Mouse (Mus musculus) retina, adult 2 months (tissue): ENCODE data around the gene Cpne4.

Experiments
- DNase-seq: peaks from one replicate; pipeline ENCODE4 v3.0.0-alpha.2; 2012; ENCODE audit warnings: low read depth, low spot score

Gene Cpne4

DNA sequence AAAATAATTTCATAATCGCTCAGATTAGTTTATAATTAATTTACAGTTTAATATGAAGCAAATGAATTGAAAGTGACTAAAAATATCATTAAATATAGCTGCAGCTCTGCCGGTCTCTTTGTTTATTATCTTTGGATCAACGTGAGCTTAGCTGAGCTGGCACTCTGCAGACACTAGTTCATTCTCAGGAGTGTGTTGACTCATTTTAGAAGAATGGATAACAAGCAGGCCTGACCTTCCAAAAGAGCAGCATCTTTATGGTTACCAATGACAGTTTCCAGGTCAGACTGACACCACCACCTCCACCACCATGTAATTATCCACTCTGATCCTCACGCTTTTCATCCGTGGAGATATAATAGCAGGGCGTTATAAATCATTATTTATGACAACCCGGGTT, 498.9 kb downstream of the Cpne4 start:
- no peak for DNase-seq

DNA sequence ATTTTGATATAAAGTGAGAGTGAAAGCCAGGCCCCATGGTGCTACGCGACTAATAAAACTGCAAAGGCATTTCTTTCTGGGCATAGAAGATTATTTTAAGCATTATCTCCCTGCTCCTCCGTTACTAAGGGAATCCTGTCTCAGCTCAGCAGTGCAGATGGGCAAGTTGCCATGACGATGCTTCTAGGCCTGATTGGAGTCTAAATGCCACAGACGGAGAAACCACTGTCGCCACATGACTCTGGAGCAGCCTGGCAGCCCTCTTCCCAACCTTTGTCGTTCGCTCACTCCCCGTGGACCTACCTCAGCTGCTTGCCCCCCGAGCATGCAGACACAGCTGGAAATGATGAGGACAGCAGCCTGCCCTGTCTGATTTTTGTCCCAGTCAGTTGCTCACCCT, 501.3 kb downstream of the Cpne4 start:
- peak; percentile 15 for DNase-seq

DNA sequence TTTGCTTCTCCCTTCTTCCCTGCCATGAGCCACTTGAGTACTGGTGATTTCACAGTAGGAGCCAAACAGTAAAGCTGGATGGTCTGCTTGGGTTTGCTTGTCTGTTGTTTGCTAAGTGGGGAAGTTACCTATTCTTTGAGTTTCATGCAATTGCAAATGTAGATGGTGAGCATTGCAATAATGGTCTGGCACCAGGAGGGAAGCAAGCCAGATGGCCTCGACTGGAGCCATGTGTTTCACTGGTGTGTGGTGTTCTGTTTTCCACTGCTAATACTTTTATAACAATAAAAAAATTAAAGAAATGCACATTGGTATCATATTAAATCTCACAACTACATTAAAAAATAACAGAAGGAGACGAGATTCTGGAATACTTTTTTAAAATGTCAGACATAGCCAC, 502.6 kb downstream of the Cpne4 start:
- no peak for DNase-seq

DNA sequence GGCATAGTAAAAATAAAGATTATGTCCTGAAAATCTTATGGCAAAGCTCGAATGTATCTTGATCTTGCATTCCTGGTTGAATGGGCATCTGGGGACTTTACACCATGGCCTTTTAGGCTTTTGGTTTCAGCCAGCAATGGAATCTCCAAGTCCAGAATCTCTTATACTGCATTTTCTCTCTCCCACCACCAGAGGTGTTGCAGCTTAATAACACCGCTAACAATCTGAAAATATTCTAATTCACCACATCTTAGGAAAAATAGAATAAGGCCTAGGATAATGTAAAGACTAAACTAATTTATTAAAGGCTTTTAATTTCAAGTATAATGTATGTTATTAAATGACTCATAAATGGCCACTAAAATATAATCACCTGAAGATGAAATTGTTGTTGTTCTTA, 503.2 kb downstream of the Cpne4 start:
- DNase-seq, result no peak

DNA sequence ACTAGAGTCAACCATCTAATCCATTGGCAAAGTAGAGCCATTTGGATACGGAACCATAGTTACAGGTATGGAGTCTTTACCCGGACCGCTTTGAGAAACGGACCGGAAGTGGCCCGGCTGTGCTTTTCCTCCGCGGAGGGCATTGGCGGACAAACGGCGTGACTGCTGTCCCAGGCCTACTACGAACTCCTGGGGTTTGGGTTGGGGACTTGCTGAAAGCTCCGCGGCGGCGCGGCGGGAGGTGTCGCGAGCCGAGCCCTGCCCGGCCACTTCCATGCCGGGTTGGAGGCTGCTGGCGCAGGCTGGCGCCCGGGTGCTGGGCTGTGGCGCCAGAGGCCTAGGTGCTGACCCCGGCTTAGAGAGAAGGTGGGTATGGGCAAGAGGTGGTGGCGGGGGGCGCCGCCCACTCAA, 506.1 kb downstream of the Cpne4 start, which contains the start of gene Mrpl3:
Mrpl3 (plus strand) TSS at position 93 of the 411 bp plus-strand sequence.
- DNase-seq, result peak; percentile 81

DNA sequence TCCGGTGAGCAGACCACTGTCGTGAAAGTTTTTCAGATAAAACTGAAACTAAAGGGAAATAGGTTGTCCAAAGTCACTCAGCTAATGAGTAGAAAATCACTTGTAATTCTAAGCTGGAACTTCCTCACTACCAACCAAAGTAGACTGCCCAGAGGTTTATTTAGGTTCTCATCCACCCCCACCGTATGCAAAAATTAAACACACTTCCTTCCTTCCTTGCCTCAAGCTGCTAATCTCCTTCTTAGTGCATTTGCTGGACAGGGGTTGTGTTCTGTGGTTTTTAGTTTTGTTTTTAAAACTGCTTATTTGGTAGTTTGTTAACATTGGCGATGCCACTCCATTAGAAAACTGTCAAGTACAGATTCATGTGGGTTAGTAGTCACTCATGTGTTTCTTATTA, 506.7 kb downstream of the Cpne4 start:
- DNase-seq, result no peak

DNA sequence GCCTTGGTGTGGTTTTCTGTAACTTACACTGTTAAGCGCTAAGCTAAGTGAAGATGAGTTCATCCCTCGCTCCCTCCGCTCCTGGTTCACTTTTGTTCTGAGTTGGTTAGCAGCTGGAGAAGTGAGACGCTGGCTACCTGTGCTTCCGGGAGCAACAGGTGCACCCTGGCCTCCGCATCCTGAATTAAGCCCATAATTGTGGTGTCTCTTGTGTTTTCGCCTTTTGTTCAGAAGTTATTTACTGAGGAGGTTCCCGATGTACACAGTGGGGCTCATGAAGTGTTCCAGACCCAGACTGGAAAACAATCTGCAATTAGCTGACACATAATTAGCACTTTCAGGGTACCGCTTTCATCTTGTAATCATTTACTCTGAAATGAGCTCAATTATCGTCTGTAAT, 522.0 kb downstream of the Cpne4 start:
- no peak for DNase-seq

DNA sequence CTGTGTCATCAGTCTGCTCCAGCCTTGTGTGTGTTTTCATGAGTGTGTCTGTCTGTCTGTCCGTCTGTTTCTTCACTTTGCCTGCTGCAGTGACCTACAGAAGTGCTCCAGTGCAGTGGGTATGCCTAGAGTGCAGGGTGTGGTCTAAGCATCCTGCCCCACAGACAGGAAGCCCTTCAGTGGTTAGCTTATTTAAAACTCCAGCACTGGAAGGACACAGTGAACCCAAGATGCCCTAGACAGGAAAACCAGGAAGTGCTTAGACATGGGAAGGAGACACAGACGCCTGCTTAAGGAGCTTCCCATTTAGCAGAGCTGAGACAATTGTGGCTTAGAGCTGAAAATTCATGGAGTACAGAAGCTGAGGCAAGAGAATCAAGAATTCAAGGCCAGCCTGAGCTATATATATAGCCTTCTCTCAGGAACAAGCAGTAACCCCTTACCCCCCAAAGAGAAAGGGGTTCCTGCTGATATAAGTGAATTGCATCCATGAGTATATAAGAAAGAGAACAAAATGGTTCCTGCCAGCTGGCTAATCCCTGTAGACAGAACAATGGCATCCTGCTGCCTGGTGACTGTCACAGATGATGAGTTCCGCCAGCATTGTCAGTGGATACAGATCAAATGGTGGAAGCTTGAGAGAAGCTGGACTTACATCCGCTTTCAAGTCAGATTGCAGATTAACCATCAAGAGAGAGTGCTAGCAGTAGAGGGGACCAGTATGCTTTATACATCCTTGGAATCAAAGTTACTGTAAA, 526.1 kb downstream of the Cpne4 start:
- DNase-seq, result no peak

DNA sequence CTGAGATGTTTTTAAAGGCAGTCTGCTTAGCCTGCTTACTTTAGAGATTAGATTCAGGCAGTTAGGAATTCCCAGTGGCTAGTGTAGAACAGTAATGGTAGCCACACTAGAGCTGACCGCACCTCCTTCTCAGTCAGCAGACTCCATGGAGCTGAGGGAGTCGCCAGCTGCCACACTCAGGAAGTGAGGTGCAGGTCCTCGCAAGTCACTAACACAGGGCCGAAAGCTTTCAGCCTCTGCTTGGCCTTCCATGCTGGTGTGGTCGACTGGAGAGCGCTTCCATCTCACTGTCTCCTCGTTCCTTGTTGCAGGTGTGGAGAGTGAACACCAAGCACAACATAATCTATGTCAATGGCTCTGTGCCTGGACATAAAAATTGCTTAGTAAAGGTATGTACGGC, 527.8 kb downstream of the Cpne4 start:
- no peak for DNase-seq

DNA sequence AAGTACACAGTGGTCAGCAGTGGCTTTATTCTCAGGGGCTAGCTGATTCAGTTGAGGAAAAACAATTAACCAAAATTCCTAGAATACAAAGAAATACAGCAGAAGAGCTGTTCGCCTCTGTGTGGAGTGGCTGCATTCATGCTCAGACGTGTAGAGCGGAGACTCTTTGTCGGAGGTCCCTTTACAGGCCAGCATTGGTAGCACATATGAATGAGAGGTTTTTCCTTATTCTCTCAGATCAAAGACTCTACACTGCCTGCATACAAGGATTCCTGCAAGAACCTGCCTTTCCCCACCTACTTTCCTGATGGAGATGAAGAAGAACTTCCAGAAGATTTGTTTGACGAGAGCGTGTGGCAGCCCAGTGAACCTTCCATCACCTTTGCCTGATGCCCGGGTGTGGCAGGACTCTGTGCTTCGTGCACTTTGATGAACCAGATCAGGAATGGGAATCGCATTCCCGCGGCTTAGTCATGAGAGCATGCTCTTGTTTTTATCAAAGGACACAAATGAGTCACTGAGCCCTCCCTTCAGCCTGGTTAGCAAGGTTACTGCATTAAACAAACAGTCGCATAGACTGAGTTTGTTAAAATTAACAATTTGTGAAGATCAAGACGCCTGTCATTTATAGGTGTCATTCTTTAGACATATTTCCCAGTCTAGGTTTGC, 529.8 kb downstream of the Cpne4 start:
- no peak for DNase-seq

DNA sequence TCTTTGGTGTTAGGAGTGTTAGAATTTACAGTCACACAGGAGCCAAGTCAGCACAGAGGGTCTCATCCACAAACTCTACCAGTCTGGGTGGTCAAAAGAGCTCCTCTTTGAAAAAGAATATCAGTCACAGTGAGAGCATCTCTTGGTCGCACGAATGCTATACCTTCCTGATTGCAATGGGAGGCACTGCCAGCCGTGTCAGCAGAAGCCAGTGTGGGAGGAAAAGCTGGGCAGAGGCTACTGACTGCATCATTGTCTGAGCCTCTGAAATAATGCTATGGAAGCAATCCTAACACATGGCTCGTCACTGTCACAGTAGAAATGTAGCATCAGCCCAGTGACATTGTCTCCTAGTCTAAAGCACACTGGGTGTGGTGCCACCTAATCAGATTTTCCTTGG, 531.4 kb downstream of the Cpne4 start:
- no peak for DNase-seq

DNA sequence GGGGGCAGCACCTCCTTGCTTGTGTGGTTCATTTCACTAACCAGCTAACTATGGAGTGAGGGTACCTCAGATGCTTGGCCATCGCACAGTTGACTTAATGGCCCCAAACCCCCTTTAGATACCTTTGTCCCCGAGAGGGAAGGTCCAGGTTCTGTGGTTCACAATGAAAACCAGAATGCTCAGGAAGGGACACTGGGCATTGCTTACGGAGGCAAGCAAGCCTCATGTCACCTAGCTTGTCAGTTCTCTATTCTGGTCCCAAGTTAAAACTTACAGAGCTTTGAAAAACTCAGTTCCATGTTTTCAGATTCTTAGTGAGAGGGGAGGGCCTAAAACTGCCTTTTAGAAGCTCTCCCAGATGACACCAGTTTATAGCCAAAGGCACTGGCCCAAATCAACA, 533.2 kb downstream of the Cpne4 start:
- no peak for DNase-seq
